Mouse (Mus musculus): ENCODE measurements around the gene Colq. TPM values are rescaled to one million over a fixed set of nuclear protein-coding genes. Genes with fewer than 3 reads are reported as not detected.
A peak's percentile ranks its signal among the peaks of the same experiment; 100 is the strongest.

The Colq gene
- polyA plus RNA-seq, 1 experiment from 2014 or later: 1.2 TPM

- Histone ChIP-seq H3K27ac (ENCODE audit: low read length) (no peak overlapping the region), H3K4me2 (ENCODE audit: low read depth, low read length) (no peak overlapping the region), H3K4me1 (replicated peaks; ENCODE audit: control insufficient read depth, insufficient read depth, low read length) (no peaks in the 10 kb centered on the region), H3K27me3 (ENCODE audit: control insufficient read depth, insufficient read depth, low read depth, low read length) (no peaks in the 10 kb centered on the region), H3K9me3 (ENCODE audit: control insufficient read depth, low read length) (no peaks in the 10 kb centered on the region), H3K36me3 (ENCODE audit: control insufficient read depth, insufficient read depth, low read length) (no peaks in the 10 kb centered on the region), H3K4me3 (ENCODE audit: low read length) (no peak overlapping the region), H3K9ac (ENCODE audit: low read length) (no peak overlapping the region)
- ATAC-seq (ENCODE audit: low read depth): no peak
- WGBS: 60% methylated on average over 11 of the region's 11 CpGs
These were observed 47.2 kb downstream of the Colq start for GRCm38 (mm10) chr14:31543885-31544442.

- Histone ChIP-seq H3K9me3 (ENCODE audit: control insufficient read depth, low read length) (no peaks in the 10 kb centered on the region), H3K4me2 (ENCODE audit: low read depth, low read length) (no peak overlapping the region), H3K27ac (ENCODE audit: low read length) (no peak overlapping the region), H3K36me3 (ENCODE audit: control insufficient read depth, insufficient read depth, low read length) (no peaks in the 10 kb centered on the region), H3K4me1 (replicated peaks; ENCODE audit: control insufficient read depth, insufficient read depth, low read length) (peaks cover 3% of the 10 kb centered on the region; the same call in 1 of the 2 replicates), H3K4me3 (ENCODE audit: low read length) (no peak overlapping the region), H3K27me3 (ENCODE audit: control insufficient read depth, insufficient read depth, low read depth, low read length) (no peaks in the 10 kb centered on the region), H3K9ac (ENCODE audit: low read length) (no peak overlapping the region)
- 56% methylated on average over 6 of the region's 6 CpGs for whole genome bisulfite sequencing
- ATAC-seq (ENCODE audit: low read depth): peak; percentile 34; the same call in 1 of the 2 replicates
These were observed 53.8 kb downstream of the Colq start for GRCm38 (mm10) chr14:31537298-31537697.

GRCm38 (mm10) chr14:31532656-31533055, 58.5 kb downstream of the Colq start:
- ATAC-seq (ENCODE audit: low read depth): no peak
- Histone ChIP-seq H3K9me3 (ENCODE audit: control insufficient read depth, low read length) (no peaks in the 10 kb centered on the region), H3K4me3 (ENCODE audit: low read length) (no peak overlapping the region), H3K4me2 (ENCODE audit: low read depth, low read length) (no peak overlapping the region), H3K9ac (ENCODE audit: low read length) (no peak overlapping the region), H3K36me3 (ENCODE audit: control insufficient read depth, insufficient read depth, low read length) (no peaks in the 10 kb centered on the region), H3K27me3 (ENCODE audit: control insufficient read depth, insufficient read depth, low read depth, low read length) (no peaks in the 10 kb centered on the region), H3K27ac (ENCODE audit: low read length) (no peak overlapping the region), H3K4me1 (replicated peaks; ENCODE audit: control insufficient read depth, insufficient read depth, low read length) (peaks cover 3% of the 10 kb centered on the region; the same call in 1 of the 2 replicates)
- 72% methylated on average over 3 of the region's 3 CpGs for WGBS

- H3K4me1 ChIP-seq (replicated peaks; ENCODE audit: control insufficient read depth, insufficient read depth, low read length): no peaks in the 10 kb centered on the region; the same call in 1 of the 2 replicates
- WGBS: 36% methylated on average over 12 of the region's 12 CpGs
- H3K9ac ChIP-seq (ENCODE audit: low read length): no peak overlapping the region
- H3K36me3 ChIP-seq (ENCODE audit: control insufficient read depth, insufficient read depth, low read length): no peaks in the 10 kb centered on the region
- H3K4me3 ChIP-seq (ENCODE audit: low read length): no peak overlapping the region
- H3K9me3 ChIP-seq (ENCODE audit: control insufficient read depth, low read length): no peaks in the 10 kb centered on the region
- peak; percentile 41; the same call in 1 of the 2 replicates for ATAC-seq (ENCODE audit: low read depth)
- no peaks in the 10 kb centered on the region for H3K27me3 ChIP-seq (ENCODE audit: control insufficient read depth, insufficient read depth, low read depth, low read length)
- H3K27ac ChIP-seq (ENCODE audit: low read length): no peak overlapping the region
- H3K4me2 ChIP-seq (ENCODE audit: low read depth, low read length): no peak overlapping the region
These were observed 59.5 kb downstream of the Colq start for GRCm38 (mm10) chr14:31531506-31532148.

GRCm38 (mm10) chr14:31530847-31531246, 60.3 kb downstream of the Colq start:
- Histone ChIP-seq H3K4me2 (ENCODE audit: low read depth, low read length) (no peak overlapping the region), H3K9ac (ENCODE audit: low read length) (no peak overlapping the region), H3K27me3 (ENCODE audit: control insufficient read depth, insufficient read depth, low read depth, low read length) (no peaks in the 10 kb centered on the region), H3K4me3 (ENCODE audit: low read length) (no peak overlapping the region), H3K9me3 (ENCODE audit: control insufficient read depth, low read length) (no peaks in the 10 kb centered on the region), H3K36me3 (ENCODE audit: control insufficient read depth, insufficient read depth, low read length) (no peaks in the 10 kb centered on the region), H3K4me1 (replicated peaks; ENCODE audit: control insufficient read depth, insufficient read depth, low read length) (no peaks in the 10 kb centered on the region; the same call in 1 of the 2 replicates), H3K27ac (ENCODE audit: low read length) (no peak overlapping the region)
- no peak for ATAC-seq (ENCODE audit: low read depth)
- 78% methylated on average over 4 of the region's 4 CpGs for WGBS

DNA sequence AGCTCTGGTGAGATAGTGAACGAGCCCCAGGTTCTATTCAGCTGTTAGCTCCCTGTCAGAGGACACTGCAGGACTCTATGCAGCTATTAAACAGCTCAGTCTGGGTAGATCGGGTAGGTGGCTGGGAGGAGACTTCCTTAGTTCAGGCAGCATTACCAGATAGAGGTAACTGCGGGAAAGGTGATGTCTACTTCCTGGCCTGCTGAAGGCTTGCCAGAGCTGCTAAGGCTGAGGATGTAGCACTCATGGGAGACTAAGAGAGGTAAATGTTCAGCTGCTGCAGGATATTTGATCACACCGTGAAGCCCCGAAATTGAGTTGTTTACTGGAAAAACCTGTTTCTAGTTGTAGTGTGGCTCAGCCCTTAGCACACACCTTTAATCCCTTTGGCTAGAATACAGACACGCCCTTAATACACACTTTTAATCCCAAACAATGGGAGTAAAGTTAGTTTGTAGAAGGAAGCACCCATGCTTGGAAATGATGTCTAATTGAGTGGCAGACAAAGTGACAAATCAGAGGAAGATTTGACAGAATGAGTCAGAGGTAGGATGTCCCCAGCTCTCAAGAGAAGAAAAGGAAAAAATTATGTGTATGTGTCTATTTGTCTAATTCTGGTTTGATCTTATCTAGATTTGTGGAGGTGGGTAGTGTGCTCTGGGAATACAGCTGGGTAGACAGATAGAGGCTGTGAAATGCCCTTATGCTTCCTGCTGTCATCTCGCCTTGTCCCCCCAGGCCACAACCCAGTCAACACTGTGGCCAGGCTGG, 65.9 kb downstream of the Colq start:
- Histone ChIP-seq H3K9me3 (ENCODE audit: control insufficient read depth, low read length) (no peaks in the 10 kb centered on the region), H3K27me3 (ENCODE audit: control insufficient read depth, insufficient read depth, low read depth, low read length) (no peaks in the 10 kb centered on the region), H3K9ac (ENCODE audit: low read length) (no peak overlapping the region), H3K36me3 (ENCODE audit: control insufficient read depth, insufficient read depth, low read length) (no peaks in the 10 kb centered on the region), H3K4me2 (ENCODE audit: low read depth, low read length) (no peak overlapping the region), H3K4me1 (replicated peaks; ENCODE audit: control insufficient read depth, insufficient read depth, low read length) (no peaks in the 10 kb centered on the region), H3K27ac (ENCODE audit: low read length) (no peak overlapping the region), H3K4me3 (ENCODE audit: low read length) (no peak overlapping the region)
- no peak for ATAC-seq (ENCODE audit: low read depth)
- WGBS: 69% methylated on average over 7 of the region's 7 CpGs

DNA sequence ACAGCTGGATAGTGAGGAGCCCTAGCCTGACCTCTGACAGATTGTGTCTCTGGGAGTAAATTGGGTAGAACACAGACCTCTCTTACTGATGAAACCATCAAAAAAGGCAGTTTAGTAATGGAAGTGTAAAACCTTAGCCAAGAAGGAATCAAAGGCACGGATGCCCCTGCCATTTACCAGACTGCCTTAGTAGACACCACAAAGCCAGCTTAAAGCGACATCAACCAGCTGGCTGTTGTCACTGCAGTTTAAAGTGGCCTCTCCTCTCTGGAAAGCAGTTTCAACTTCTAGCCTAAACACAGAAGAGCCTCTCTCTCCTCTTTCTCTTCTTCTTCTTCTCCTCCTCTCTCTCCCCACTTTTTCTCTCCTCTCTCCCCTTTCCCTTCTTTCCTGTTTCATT, 69.8 kb downstream of the Colq start:
- WGBS: 42% methylated on average over 2 of the region's 2 CpGs
- Histone ChIP-seq H3K4me2 (ENCODE audit: low read depth, low read length) (no peak overlapping the region), H3K9ac (ENCODE audit: low read length) (no peak overlapping the region), H3K36me3 (ENCODE audit: control insufficient read depth, insufficient read depth, low read length) (no peaks in the 10 kb centered on the region), H3K9me3 (ENCODE audit: control insufficient read depth, low read length) (no peaks in the 10 kb centered on the region), H3K4me1 (replicated peaks; ENCODE audit: control insufficient read depth, insufficient read depth, low read length) (0 out of 2 replicates have a peak, but pooled peaks cover 5% of the 10 kb centered on the region), H3K27me3 (ENCODE audit: control insufficient read depth, insufficient read depth, low read depth, low read length) (no peaks in the 10 kb centered on the region), H3K27ac (ENCODE audit: low read length) (no peak overlapping the region), H3K4me3 (ENCODE audit: low read length) (no peak overlapping the region)
- no peak for ATAC-seq (ENCODE audit: low read depth)

GRCm38 (mm10) chr14:31519165-31519564, 72.0 kb downstream of the Colq start:
- H3K36me3 ChIP-seq (ENCODE audit: control insufficient read depth, insufficient read depth, low read length): no peaks in the 10 kb centered on the region
- no peak overlapping the region for H3K27ac ChIP-seq (ENCODE audit: low read length)
- H3K9ac ChIP-seq (ENCODE audit: low read length): no peak overlapping the region
- H3K27me3 ChIP-seq (ENCODE audit: control insufficient read depth, insufficient read depth, low read depth, low read length): no peaks in the 10 kb centered on the region
- H3K4me3 ChIP-seq (ENCODE audit: low read length): no peak overlapping the region
- no peak overlapping the region for H3K4me2 ChIP-seq (ENCODE audit: low read depth, low read length)
- peaks cover 2% of the 10 kb centered on the region; the same call in 1 of the 2 replicates for H3K9me3 ChIP-seq (ENCODE audit: control insufficient read depth, low read length)
- ATAC-seq (ENCODE audit: low read depth): no peak
- 18% methylated on average over 3 of the region's 3 CpGs for WGBS
- 0 out of 2 replicates have a peak, but pooled peaks cover 5% of the 10 kb centered on the region for H3K4me1 ChIP-seq (replicated peaks; ENCODE audit: control insufficient read depth, insufficient read depth, low read length)

GRCm38 (mm10) chr14:31515895-31516294, 75.2 kb downstream of the Colq start:
- Histone ChIP-seq H3K27ac (ENCODE audit: low read length) (no peak overlapping the region), H3K4me2 (ENCODE audit: low read depth, low read length) (no peak overlapping the region), H3K4me3 (ENCODE audit: low read length) (no peak overlapping the region), H3K36me3 (ENCODE audit: control insufficient read depth, insufficient read depth, low read length) (no peaks in the 10 kb centered on the region), H3K27me3 (ENCODE audit: control insufficient read depth, insufficient read depth, low read depth, low read length) (no peaks in the 10 kb centered on the region), H3K9me3 (ENCODE audit: control insufficient read depth, low read length) (peaks cover 2% of the 10 kb centered on the region; the same call in 1 of the 2 replicates), H3K4me1 (replicated peaks; ENCODE audit: control insufficient read depth, insufficient read depth, low read length) (0 out of 2 replicates have a peak, but pooled peaks cover 5% of the 10 kb centered on the region), H3K9ac (ENCODE audit: low read length) (no peak overlapping the region)
- no peak for ATAC-seq (ENCODE audit: low read depth)
- whole genome bisulfite sequencing: 86% methylated on average over 2 of the region's 2 CpGs
